Mouse (Mus musculus) heart, postnatal 0 days (tissue): ENCODE results near the gene Trip6.

Source experiments
- CTCF ChIP-seq: IDR thresholded peaks from 2 replicates; pipeline ENCODE4 v1.5.1; 2016; ENCODE audit warnings: antibody characterized with exemption, control low read depth, low read depth
- EP300 ChIP-seq: IDR thresholded peaks from 2 replicates; pipeline ENCODE4 v1.6.1; 2016; ENCODE audit warnings: antibody characterized with exemption, low read depth

GRCm38 (mm10) chr5:137313466-137314192 lies 575 bp downstream of the Trip6 start:
- TF ChIP-seq CTCF = no peak
- TF ChIP-seq EP300 = no peak
